Mouse (Mus musculus) myocyte (in vitro differentiated cells): Measurements from ENCODE around the gene Kndc1. TPM values are rescaled to one million over a fixed set of nuclear protein-coding genes. Genes with fewer than 3 reads are reported as not detected.

Source experiments
- H3K27me3 ChIP-seq: one replicate; pipeline ENCODE4 v1.6.1; 2011; ENCODE audit not compliant: control insufficient read depth, insufficient read depth, insufficient read length
- H3K36me3 ChIP-seq: one replicate; pipeline ENCODE4 v1.6.1; 2011; ENCODE audit not compliant: control insufficient read depth, insufficient read depth
- H3K4me2 ChIP-seq: one replicate; pipeline ENCODE4 v1.6.1; 2011; ENCODE audit warnings: low read depth, control low read depth
- H3K4me3 ChIP-seq: one replicate; pipeline ENCODE4 v1.5.1; 2011; ENCODE audit warnings: mild to moderate bottlenecking, control low read depth, moderate library complexity
- H3K79me2 ChIP-seq: one replicate; pipeline ENCODE4 v1.6.1; 2011; ENCODE audit not compliant: control insufficient read depth, insufficient read depth
- H3ac ChIP-seq: one replicate; pipeline ENCODE4 v1.6.1; 2011; ENCODE audit not compliant: control insufficient read depth, insufficient read length
- MYOG ChIP-seq, 3 experiments: IDR thresholded peaks; one replicate each; pipeline ENCODE4 v1.6.1; 2011; ENCODE audit warnings: control low read depth in 2 of 3, low read depth in 2 of 3, mild to moderate bottlenecking in 2 of 3; ENCODE audit not compliant: insufficient read length in 2 of 3, control insufficient read depth in 1 of 3, insufficient read depth in 1 of 3
- POLR2A ChIP-seq: IDR thresholded peaks from one replicate; pipeline ENCODE4 v1.6.1; 2011; ENCODE audit warnings: low read depth, mild to moderate bottlenecking, control low read depth, moderate library complexity; ENCODE audit not compliant: insufficient read length
- polyA plus RNA-seq: library from polyadenylated mRNA; unstranded; fragments of >200 nt; fragmentation: generic; extraction: Trizol; gene quantifications from one replicate; pipeline ENCODE4 v1.2.1, GENCODE M21; 2012; ENCODE audit warnings: missing spikeins

Gene Kndc1
- polyA plus RNA-seq, 1 experiment = 0.01 TPM

GRCm38 (mm10) chr7:139990864-139991394, 96.4 kb downstream of the Kndc1 start:
- H3K36me3 ChIP-seq = peaks cover 5% of the 10 kb centered on the region
- TF ChIP-seq MYOG (IDR thresholded peaks at IDR 0.05; ENCODE audit: control insufficient read depth in 1 of 3, insufficient read depth in 1 of 3, insufficient read length in 2 of 3, low read depth in 2 of 3) = peak in 1 of 3 experiments; percentile 31
- TF ChIP-seq POLR2A = no peak
- no peaks in the 10 kb centered on the region for H3K27me3 ChIP-seq
- H3K4me2 ChIP-seq = no peak overlapping the region
- no peaks in the 10 kb centered on the region for H3K79me2 ChIP-seq
- H3K4me3 ChIP-seq = no peak overlapping the region
- no peak overlapping the region for H3ac ChIP-seq

Other genes with a start within 250 kb of the Kndc1 start
- gene Cfap46, start 210.9 kb upstream of the Kndc1 start, polyA plus RNA-seq = 0.11 TPM
- gene Adgra1, start 60.5 kb upstream of the Kndc1 start, polyA plus RNA-seq = 0.14 TPM
- gene Utf1, start 49.1 kb downstream of the Kndc1 start, polyA plus RNA-seq = not detected
- gene 6430531B16Rik, start 84.1 kb downstream of the Kndc1 start, polyA plus RNA-seq = 0.13 TPM
- 2.3 TPM for gene Adam8, start 97.9 kb downstream of the Kndc1 start, polyA plus RNA-seq
- 25.2 TPM for gene Zfp511, start 141.7 kb downstream of the Kndc1 start, polyA plus RNA-seq
- gene Tubgcp2, start 142.0 kb downstream of the Kndc1 start, polyA plus RNA-seq = 22.1 TPM
- 0.05 TPM for gene Msx3, start 154.4 kb downstream of the Kndc1 start, polyA plus RNA-seq
- gene Caly, start 187.9 kb downstream of the Kndc1 start, polyA plus RNA-seq = not detected
- not detected for gene Prap1, start 198.7 kb downstream of the Kndc1 start, polyA plus RNA-seq
- 9.5 TPM for gene Fuom, start 207.7 kb downstream of the Kndc1 start, polyA plus RNA-seq
- gene Paox, start 221.1 kb downstream of the Kndc1 start, polyA plus RNA-seq = 7.0 TPM
- gene Echs1, start 221.8 kb downstream of the Kndc1 start, polyA plus RNA-seq = 125 TPM
- 23.3 TPM for gene Mtg1, start 242.9 kb downstream of the Kndc1 start, polyA plus RNA-seq